Mouse (Mus musculus) v-Abl transformed pro-B cells (cell line): ENCODE data around the gene Exosc9.

Experiments used
- in situ Hi-C, 2 experiments: fragments of 400-800 bp; cut with MboI; formaldehyde crosslinking; loops; one replicate each; pipeline ENCODE4 v1.15.1; 2025; ENCODE audit not compliant: unreplicated experiment in 2 of 2

Exosc9 gene

GRCm38 (mm10) chr3:36552406-36553047 lies at the start of gene Exosc9:
Exosc9 (plus strand) TSS chr3:36552606.
- in situ Hi-C loops, result loop anchor here in 1 of 2 experiments (25.0 kb wide), 2 partner anchors 860 to 1935 kb away; partner anchors contain the start of genes Ankrd50, Nudt6 and Spata5

- in situ Hi-C loops, result no loop called here
Observed at GRCm38 (mm10) chr3:36505306-36505705, 47.1 kb upstream of the Exosc9 start.

DNA sequence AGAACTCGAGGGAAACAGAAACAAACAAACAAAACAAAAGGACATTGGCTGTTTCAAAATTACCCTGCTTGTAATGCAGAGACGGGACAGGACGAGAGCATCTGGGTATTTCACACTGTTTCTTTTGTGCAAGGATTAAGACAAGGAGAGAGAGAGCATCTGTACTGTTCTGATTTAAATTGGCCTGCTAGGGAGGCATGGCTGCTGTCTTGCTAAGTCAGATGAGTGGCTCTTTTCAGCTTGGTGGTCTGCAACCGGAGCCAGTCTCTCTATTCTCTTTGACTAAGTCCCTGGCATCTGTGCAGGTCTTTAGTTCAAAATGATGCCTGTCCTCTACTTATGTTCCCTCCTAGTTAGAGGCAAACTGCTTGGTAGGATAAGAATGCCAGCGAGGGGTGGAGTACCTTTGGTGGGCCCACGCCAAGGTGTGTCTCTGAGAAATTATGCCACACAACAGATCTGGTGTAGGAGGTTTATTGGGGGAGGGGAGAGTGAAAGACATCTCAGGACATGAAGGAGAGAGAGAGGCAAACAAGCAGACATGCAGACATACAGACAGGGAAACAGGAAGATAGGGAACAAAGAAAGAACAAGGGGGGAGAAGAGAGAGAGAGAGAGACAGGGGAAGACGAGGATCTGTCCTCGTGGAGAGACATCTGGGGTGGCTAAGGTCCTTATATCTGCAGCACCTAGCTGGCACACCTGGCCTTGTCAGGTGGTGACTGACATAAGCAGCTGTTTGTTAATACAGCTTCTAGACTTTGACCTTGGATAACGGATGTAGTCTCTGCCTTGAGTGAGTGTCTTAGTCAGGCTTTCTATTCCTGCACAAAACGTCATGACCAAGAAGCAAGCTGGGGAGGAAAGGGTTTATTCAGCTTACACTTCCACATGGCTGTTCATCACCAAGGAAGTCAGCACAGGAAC lies 46.3 kb upstream of the Exosc9 start:
- in situ Hi-C loops, result no loop called here

DNA sequence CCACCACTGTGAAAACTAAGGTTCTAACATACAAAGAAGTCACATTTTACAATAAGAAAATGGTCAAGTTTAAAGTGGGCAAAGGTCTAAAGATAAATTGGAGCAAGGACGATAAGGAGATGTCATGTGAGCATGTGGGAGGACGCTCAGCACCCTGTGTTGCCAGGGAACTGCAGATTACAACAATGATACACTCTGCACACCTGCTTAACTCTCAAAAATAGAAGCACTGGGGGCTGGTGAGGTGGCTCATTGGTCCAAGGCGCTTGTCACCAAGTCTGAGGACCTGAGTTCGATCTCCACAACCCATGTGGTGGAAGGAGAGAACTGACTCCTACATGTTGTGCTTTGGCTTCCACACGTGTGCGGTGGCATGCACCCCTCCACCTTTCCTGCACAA lies 40.9 kb upstream of the Exosc9 start:
- in situ Hi-C loops, result no loop called here

DNA sequence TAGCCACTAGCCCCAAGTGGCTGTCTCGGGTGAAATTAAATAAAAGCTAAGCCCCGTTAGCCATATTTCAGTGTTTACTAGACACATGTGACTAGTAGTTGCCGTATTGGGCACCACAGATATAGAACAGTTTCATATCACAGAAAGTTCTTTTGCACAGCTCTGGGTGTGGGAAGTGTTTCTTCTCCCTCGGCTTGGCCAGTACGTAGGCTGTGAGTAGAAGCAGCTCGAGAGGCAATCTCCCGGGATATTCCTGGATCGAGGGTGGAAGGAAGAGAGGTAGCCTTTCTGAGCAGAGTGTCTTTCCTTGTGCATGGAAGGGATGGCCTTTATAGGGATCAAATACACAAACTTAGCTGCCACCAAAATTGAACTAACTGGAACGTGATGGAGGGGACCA lies 36.2 kb upstream of the Exosc9 start:
- in situ Hi-C loops, result no loop called here

DNA sequence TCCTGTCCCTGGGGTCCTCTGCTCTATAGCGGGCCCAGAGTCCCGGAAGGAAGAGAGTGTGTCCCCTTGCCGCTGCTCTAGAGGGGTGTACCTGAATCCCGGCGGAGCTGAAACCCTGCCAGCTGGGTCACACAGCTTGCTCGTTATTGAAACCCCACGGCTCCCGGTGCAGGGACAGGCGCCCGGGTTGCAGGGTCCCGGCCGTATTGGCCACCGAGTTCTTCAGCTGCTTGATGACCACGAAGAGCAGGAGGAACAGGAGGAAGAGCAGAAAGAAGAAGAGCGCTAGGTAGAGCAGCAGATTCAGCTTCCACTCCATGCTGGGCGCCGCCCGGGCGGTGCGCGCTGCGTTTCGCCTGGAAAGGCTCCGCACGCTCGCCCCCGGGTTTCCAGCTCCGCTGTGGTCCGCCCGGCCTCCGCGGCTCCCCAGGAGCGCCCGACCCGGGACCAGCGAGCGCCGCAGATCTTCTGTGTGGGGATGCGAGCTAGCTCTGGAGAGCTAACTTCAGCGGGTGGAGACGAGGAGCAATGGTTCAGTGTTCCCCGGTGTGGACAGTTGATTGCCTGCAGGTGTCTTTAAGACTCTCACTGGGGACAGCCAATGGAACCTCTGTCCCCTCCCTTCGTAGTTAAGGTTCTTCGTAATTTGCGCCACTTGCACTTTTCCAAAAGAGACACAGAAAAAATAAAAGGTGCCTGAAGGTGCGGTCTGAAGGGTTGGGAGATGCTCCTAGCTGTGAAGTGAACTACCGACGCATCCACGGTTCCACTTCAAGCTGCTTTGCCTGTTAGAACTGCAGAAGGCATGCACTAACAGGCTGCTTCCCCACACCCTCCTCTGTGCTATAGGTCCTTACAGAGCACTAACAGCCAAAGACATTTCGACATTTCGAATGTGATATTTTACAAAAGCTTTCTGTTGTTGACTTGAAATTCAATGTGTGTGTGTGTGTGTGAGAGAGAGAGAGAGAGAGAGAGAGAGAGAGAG lies 31.0 kb upstream of the Exosc9 start, which contains the start of gene Gm11549:
Gene Gm11549, minus strand, starts transcription at position 741 of the 988 bp plus-strand sequence.
- in situ Hi-C loops, result no loop called here

- in situ Hi-C loops, result no loop called here
Observed at GRCm38 (mm10) chr3:36522137-36522536, 30.3 kb upstream of the Exosc9 start.

DNA sequence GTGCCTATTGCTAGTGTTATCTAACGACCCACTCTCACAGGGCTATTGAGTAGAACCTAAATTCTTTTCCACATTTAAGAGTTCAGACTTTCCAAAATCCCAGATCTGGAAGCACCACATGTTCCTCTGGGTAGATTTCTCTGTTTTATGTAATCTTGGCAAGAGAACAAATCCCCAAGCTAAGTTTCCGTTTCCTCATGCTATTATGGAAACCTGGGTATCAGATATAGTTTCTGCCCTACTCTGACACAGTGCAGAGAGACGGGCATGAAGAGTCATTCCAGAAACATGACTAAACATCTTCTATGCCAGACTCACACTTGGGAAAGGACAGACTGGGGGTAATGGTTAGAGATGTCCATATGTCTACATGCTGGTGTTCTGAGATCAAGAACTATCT lies 27.9 kb upstream of the Exosc9 start:
- in situ Hi-C loops, result no loop called here

DNA sequence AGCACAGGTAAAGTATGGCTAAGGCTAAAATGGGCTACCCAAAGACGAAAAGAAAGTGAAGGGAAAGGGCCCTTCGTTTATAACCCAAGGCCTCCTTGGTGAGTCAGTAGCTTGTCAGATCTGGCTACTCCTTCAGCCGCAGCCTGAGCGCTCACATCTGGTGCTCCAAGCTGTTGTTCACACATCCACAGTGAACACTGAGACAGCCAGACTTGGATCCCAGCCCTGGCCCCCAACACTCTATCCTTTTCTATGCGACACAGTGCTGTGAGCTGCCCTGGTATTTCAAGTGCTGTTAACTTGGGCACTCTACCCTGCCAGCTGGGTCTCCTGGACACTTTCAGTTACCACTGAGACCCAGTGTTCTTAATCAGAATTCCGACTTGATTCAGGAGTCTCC lies 22.1 kb upstream of the Exosc9 start:
- in situ Hi-C loops, result no loop called here

DNA sequence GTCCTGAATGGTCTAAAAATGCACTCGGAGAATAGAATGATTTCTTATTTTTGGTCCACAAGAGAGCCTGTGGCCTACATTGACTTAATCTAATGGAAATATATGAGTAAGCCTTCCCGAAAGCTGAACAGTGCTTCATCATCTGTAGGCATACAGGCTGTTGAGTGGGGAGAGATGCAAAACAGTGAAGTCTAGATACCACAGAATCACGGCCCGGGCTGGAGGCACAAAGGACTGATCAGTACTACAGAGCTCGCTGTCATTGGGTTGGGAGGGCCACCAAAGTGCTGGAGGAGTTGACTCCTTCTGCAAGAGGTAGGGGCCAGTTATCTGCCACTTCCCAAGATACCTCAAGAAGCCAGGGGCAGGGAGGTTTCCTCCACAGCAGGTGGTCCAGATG lies 21.6 kb upstream of the Exosc9 start:
- in situ Hi-C loops, result no loop called here

GRCm38 (mm10) chr3:36531242-36531641 lies 21.2 kb upstream of the Exosc9 start:
- in situ Hi-C loops, result no loop called here

DNA sequence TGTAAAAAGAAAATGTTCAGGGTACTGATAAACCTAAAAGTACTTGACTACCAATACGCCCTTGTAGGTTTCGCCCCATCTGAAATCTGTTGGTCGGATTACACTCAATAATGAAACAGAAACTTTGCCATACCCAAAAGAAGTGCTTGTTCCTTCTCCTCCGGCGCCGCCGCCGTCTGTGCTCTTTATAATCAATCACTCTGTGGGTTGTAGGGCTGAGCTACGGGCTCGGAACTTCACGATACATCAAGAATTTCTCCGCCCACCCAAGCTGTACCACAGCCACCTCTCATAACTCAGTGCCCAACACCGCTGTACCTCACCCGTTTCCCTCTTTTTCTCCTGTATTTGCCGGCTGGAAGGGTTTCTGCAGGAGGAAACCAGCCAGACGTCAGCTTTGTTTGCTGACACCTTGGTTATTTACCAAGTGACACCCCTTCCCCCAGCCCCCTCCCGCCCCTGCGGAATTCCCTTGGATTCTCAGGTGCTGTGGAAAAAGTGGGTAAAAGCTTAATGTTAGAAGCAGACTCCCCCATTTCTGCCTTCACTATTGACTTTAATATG lies 20.3 kb upstream of the Exosc9 start:
- in situ Hi-C loops, result no loop called here

DNA sequence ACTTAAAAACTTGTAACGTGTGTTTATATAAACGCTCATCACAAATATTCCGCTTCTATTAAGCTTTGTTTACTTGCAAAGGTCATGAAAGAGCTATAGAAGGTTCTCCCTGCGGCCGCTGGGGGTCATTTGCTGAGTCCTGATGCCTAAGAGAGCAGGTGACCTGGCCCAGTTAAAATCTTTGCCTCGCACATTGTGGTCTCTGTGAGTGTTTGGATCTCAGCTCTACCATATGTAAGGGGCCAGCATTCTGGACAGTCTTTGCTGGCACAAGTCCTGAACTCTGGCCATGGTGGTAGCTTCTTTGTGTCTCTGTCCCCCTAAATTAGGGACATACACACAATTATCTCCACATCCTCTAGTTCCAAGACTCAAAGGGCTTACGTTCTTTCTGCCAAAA lies 19.7 kb upstream of the Exosc9 start:
- in situ Hi-C loops, result no loop called here

DNA sequence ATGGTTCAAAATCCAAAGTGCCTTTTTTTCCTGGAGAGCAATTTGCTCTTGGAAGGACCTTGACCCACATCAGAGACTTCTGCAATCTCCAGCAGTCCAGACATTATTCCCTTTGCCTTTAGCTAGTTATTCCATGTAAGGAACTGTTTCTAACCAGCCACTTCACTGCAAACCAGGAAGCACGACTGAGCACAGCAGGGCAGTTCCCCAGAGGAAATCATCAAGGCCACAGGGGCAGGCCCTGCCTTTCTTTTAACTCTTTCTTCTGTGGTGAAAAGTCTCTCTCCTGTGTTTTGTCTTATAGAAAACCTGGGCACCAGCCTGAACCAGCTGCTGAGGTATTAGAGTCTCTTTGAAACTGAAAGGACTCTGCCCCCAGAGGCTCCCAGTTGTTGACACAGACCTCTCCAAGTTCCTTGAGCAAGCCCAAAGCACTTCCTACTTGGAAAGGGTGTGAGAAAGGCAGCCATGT lies 19.2 kb upstream of the Exosc9 start:
- in situ Hi-C loops, result no loop called here

DNA sequence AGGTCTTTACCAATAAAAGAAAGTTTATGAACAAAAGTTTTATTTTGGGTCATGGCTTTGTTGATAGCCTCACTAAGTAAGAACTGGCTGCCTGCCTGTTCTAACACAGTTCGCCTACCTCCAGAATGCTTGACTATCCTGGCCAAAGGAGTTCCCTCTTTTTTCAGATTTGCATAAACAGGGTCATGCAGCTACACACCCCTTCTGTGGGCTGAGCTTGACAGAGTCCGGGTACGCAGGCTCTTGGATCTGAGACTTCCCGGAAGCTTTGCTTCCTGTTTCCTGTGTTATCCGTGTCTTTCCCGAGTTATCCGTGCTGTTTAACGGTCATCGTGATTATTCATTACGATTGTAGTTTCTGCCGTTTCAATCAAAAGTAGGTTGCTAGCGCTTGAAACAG lies 16.4 kb upstream of the Exosc9 start:
- in situ Hi-C loops, result no loop called here

- in situ Hi-C loops, result no loop called here
Observed at GRCm38 (mm10) chr3:36537701-36538470, 14.5 kb upstream of the Exosc9 start.

DNA sequence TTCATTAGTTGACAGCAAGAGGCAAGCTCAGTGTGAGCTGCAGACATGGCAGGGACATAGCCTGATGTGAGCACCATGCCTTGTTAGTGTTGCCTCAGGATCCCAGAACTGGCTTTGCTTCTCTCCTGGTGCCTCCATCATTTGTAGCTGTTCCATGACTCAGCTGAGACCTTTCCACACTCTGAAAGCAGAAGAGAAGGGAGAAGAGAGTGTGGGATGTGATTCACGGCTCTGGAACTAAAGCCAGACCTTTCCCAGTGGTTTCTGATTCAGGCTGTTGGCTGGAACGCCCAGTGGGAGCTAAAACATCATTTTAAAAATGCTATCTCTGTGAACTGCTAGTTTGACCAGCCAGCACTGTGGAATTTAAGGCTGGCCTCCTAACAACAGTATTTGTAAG lies 11.7 kb upstream of the Exosc9 start:
- in situ Hi-C loops, result no loop called here

DNA sequence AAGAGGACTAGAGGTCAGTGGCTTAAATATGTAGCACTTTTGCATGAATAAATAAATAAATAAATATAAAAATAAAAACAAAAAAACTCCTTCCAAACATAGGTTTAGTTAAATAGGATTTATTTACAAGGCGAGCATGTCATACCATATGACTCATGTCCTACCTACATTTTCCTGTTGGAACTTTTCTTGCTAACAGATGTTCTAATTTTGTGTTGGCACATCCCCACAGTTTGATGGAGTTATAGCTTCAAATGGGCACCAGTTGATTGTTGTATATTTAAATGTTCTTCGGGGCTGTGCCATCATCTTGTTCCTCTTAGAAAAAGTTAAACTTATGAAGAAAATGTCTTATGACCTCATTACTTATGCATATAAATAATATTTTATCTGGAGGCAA lies 11.0 kb upstream of the Exosc9 start:
- in situ Hi-C loops, result no loop called here

DNA sequence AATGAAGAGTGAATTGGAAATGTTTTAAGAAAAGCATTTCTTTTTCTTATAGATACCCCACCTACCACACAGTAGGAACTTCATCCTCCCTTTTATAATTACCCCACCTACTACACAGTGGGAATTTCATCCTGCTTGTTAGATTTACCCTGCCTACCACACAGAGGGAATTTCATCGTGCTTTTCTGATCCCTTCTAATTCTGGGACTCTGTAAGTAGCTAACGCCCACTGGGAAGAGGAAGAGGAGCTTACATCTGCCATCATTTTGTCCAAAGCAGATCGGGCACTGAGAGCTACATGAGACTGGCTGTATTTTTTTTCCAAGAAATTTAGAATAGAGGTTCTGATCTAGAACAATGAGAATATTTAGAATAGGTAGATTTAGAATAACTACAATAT lies 7.4 kb upstream of the Exosc9 start:
- in situ Hi-C loops, result no loop called here
